Mouse (Mus musculus): ENCODE results near the gene Kcnj12. TPM values are rescaled to one million over a fixed set of nuclear protein-coding genes. Genes with fewer than 3 reads are reported as not detected.

Gene Kcnj12
- total RNA-seq (2022): 10 to 100 TPM; 15.1 to 19.8 (median 15.6) TPM

GRCm38 (mm10) chr11:61022550-61023391 is at the start of gene Kcnj12:
TSS of gene Kcnj12 (plus strand) at chr11:61022564.
- DNase-seq (ENCODE audit: low spot score in 2 of 2): no peak

- no peak for DNase-seq (ENCODE audit: low spot score in 2 of 2)
Measured at GRCm38 (mm10) chr11:60975097-60975496, 47.3 kb upstream of the Kcnj12 start.

- no peak for DNase-seq (ENCODE audit: low spot score in 2 of 2)
Measured at GRCm38 (mm10) chr11:60976234-60976633, 46.1 kb upstream of the Kcnj12 start.

- no peak for DNase-seq (ENCODE audit: low spot score in 2 of 2)
Measured at GRCm38 (mm10) chr11:60976742-60977141, 45.6 kb upstream of the Kcnj12 start.

GRCm38 (mm10) chr11:60977153-60977552 is 45.2 kb upstream of the Kcnj12 start:
- DNase-seq (ENCODE audit: low spot score in 2 of 2): no peak

GRCm38 (mm10) chr11:60978658-60979057 is 43.7 kb upstream of the Kcnj12 start:
- no peak for DNase-seq (ENCODE audit: low spot score in 2 of 2)

GRCm38 (mm10) chr11:60979788-60980187 is 42.6 kb upstream of the Kcnj12 start:
- DNase-seq (ENCODE audit: low spot score in 2 of 2): no peak

GRCm38 (mm10) chr11:60981693-60982486 is 40.5 kb upstream of the Kcnj12 start:
- DNase-seq (ENCODE audit: low spot score in 2 of 2): peak in 1 of 2 experiments; percentile 25

- DNase-seq (ENCODE audit: low spot score in 2 of 2): peak in 1 of 2 experiments; percentile 29
Measured at GRCm38 (mm10) chr11:60984912-60985558, 37.3 kb upstream of the Kcnj12 start.

- DNase-seq (ENCODE audit: low spot score in 2 of 2): no peak
Measured at GRCm38 (mm10) chr11:60990428-60990827, 31.9 kb upstream of the Kcnj12 start.

- no peak for DNase-seq (ENCODE audit: low spot score in 2 of 2)
Measured at GRCm38 (mm10) chr11:61002736-61003135, 19.6 kb upstream of the Kcnj12 start.

GRCm38 (mm10) chr11:61004046-61004445 is 18.3 kb upstream of the Kcnj12 start:
- DNase-seq (ENCODE audit: low spot score in 2 of 2): no peak

GRCm38 (mm10) chr11:61004781-61005180 is 17.6 kb upstream of the Kcnj12 start:
- no peak for DNase-seq (ENCODE audit: low spot score in 2 of 2)

GRCm38 (mm10) chr11:61005345-61005744 is 17.0 kb upstream of the Kcnj12 start:
- DNase-seq (ENCODE audit: low spot score in 2 of 2): no peak

- no peak for DNase-seq (ENCODE audit: low spot score in 2 of 2)
Measured at GRCm38 (mm10) chr11:61011736-61012294, 10.5 kb upstream of the Kcnj12 start.

GRCm38 (mm10) chr11:61016866-61017398 is 5.4 kb upstream of the Kcnj12 start:
- DNase-seq (ENCODE audit: low spot score in 2 of 2): no peak

- DNase-seq (ENCODE audit: low spot score in 2 of 2): no peak
Measured at GRCm38 (mm10) chr11:61021129-61021528, 1.2 kb upstream of the Kcnj12 start.

- peak; percentile 41 to 51 for DNase-seq (ENCODE audit: low spot score in 2 of 2)
Measured at GRCm38 (mm10) chr11:61021676-61022549, 451 bp upstream of the Kcnj12 start.

GRCm38 (mm10) chr11:61023416-61024200 is 1.2 kb downstream of the Kcnj12 start:
- DNase-seq (ENCODE audit: low spot score in 2 of 2): no peak

Data from left cerebral cortex, adult 8-10 months (tissue).